Mouse (Mus musculus) forebrain, embryonic 11.5 days (tissue): ENCODE data around the gene Ttc22. TPM values are rescaled to one million over a fixed set of nuclear protein-coding genes. Genes with fewer than 3 reads are reported as not detected.

Experiments used
- ATAC-seq: fragments of 200-750 bp; cut with Nextera tagmentation; replicated peaks from 2 replicates; pipeline ENCODE4 v1.8.0; 2017; ENCODE audit warnings: moderate TSS enrichment; ENCODE audit not compliant: low FRiP score
- DNase-seq: peaks from one replicate; pipeline ENCODE4 v3.0.0-alpha.2; 2017; ENCODE audit warnings: low spot score
- H3K27ac ChIP-seq: fragments of 300-500 bp; sonication (generic); 2 replicates; pipeline ENCODE4 v1.5.1; 2014; ENCODE audit warnings: low read depth, low read length
- H3K27me3 ChIP-seq: fragments of 300-500 bp; sonication (generic); 2 replicates; pipeline ENCODE4 v1.6.1; 2014; ENCODE audit warnings: mild to moderate bottlenecking, low read length, mixed read lengths; ENCODE audit not compliant: control insufficient read depth, insufficient read depth
- H3K36me3 ChIP-seq: fragments of 300-500 bp; sonication (generic); 2 replicates; pipeline ENCODE4 v1.6.1; 2014; ENCODE audit warnings: mild to moderate bottlenecking, low read length, moderate library complexity, mixed read lengths; ENCODE audit not compliant: control insufficient read depth, insufficient read depth
- H3K4me1 ChIP-seq: fragments of 300-500 bp; sonication (generic); replicated peaks from 2 replicates; pipeline ENCODE4 v1.6.1; 2014; ENCODE audit warnings: low read length, mixed read lengths; ENCODE audit not compliant: control insufficient read depth, insufficient read depth
- H3K4me2 ChIP-seq: fragments of 300-500 bp; sonication (generic); 2 replicates; pipeline ENCODE4 v1.6.1; 2014; ENCODE audit warnings: low read depth, mild to moderate bottlenecking, low read length, moderate library complexity, mixed read lengths; ENCODE audit not compliant: severe bottlenecking
- H3K4me3 ChIP-seq: fragments of 300-500 bp; sonication (generic); 2 replicates; pipeline ENCODE4 v1.5.1; 2014; ENCODE audit warnings: low read depth, low read length
- H3K9ac ChIP-seq: fragments of 300-500 bp; sonication (generic); 2 replicates; pipeline ENCODE4 v1.6.1; 2014; ENCODE audit warnings: low read length
- H3K9me3 ChIP-seq: fragments of 300-500 bp; sonication (generic); 2 replicates; pipeline ENCODE4 v1.6.1; 2016; ENCODE audit warnings: low read length, mixed read lengths; ENCODE audit not compliant: control insufficient read depth
- WGBS: fragments of 180-500 bp; shearing (Covaris S2); extraction: QIAGEN DNeasy Blood & Tissue Kit; methylation state at CpG from one replicate; pipeline ENCODE4 v1.1.7; 2014; 5-methylcytosine and 5-hydroxymethylcytosine counted together
- polyA plus RNA-seq: library from polyadenylated mRNA; unstranded; fragments of >200 nt; fragmentation: Nextera tagmentation; extraction: Ambion mirVana; gene quantifications from 2 replicates; pipeline ENCODE4 v1.2.1, GENCODE M21; 2014

Gene Ttc22
- polyA plus RNA-seq, 1 experiment from 2014 or later, result 0.07 TPM

- 83% methylated on average over 9 of the region's 9 CpGs for WGBS
- no peaks in the 10 kb centered on the region for H3K4me1 ChIP-seq
- peaks cover 17% of the 10 kb centered on the region for H3K36me3 ChIP-seq
- H3K4me2 ChIP-seq, result no peak overlapping the region
- no peaks in the 10 kb centered on the region for H3K27me3 ChIP-seq
- no peak overlapping the region for H3K27ac ChIP-seq
- H3K9me3 ChIP-seq, result no peaks in the 10 kb centered on the region
- no peak for ATAC-seq
- H3K4me3 ChIP-seq, result no peak overlapping the region
- no peak for DNase-seq
- no peak overlapping the region for H3K9ac ChIP-seq
Measured at GRCm38 (mm10) chr4:106590142-106590541, 32.1 kb upstream of the Ttc22 start.

DNA sequence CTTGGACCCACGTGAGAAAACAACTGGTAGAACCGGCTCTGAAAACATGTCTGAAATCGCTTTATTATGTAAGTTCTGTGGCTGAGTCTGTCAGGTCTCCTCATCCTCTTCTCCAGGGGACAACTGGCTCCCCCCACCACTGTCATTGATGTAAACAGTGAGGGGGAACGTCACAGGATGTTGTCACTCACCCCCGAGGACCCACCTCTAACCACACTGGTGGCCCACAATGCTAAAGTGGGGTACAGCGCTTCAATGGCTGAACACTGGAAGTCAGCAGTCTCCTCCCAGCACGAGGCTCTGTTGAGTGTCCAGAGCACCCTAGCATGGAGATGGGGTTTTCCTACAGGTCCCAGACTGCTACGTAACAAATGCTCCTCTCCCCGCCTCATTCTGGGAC, 31.4 kb upstream of the Ttc22 start:
- Histone ChIP-seq H3K27ac (no peak overlapping the region), H3K27me3 (no peaks in the 10 kb centered on the region), H3K36me3 (peaks cover 14% of the 10 kb centered on the region), H3K4me3 (no peak overlapping the region), H3K4me2 (no peak overlapping the region), H3K4me1 (no peaks in the 10 kb centered on the region), H3K9me3 (no peaks in the 10 kb centered on the region), H3K9ac (no peak overlapping the region)
- no peak for DNase-seq
- no peak for ATAC-seq
- 88% methylated on average over 9 of the region's 9 CpGs for WGBS

- ATAC-seq, result no peak
- H3K27me3 ChIP-seq, result no peaks in the 10 kb centered on the region
- no peak overlapping the region for H3K4me3 ChIP-seq
- no peak overlapping the region for H3K27ac ChIP-seq
- no peaks in the 10 kb centered on the region for H3K9me3 ChIP-seq
- no peaks in the 10 kb centered on the region for H3K4me1 ChIP-seq
- no peak for DNase-seq
- no peak overlapping the region for H3K4me2 ChIP-seq
- no peaks in the 10 kb centered on the region; the same call in 1 of the 2 replicates for H3K36me3 ChIP-seq
- no peak overlapping the region for H3K9ac ChIP-seq
- 52% methylated on average over 7 of the region's 7 CpGs for WGBS
Measured at GRCm38 (mm10) chr4:106593636-106594035, 28.6 kb upstream of the Ttc22 start.

GRCm38 (mm10) chr4:106596200-106596599, 26.0 kb upstream of the Ttc22 start:
- Histone ChIP-seq H3K4me1 (no peaks in the 10 kb centered on the region), H3K27me3 (no peaks in the 10 kb centered on the region), H3K9me3 (no peaks in the 10 kb centered on the region), H3K36me3 (no peaks in the 10 kb centered on the region), H3K27ac (no peak overlapping the region), H3K9ac (no peak overlapping the region), H3K4me3 (no peak overlapping the region), H3K4me2 (no peak overlapping the region)
- no peak for DNase-seq
- 59% methylated on average over 3 of the region's 3 CpGs for WGBS
- no peak for ATAC-seq

GRCm38 (mm10) chr4:106597055-106597454, 25.2 kb upstream of the Ttc22 start:
- H3K9me3 ChIP-seq, result no peaks in the 10 kb centered on the region
- DNase-seq (no peak), ATAC-seq (no peak)
- no peaks in the 10 kb centered on the region for H3K27me3 ChIP-seq
- no peak overlapping the region for H3K27ac ChIP-seq
- no peak overlapping the region for H3K4me2 ChIP-seq
- 81% methylated on average over 9 of the region's 9 CpGs for WGBS
- no peak overlapping the region for H3K9ac ChIP-seq
- no peaks in the 10 kb centered on the region for H3K4me1 ChIP-seq
- no peak overlapping the region for H3K4me3 ChIP-seq
- H3K36me3 ChIP-seq, result no peaks in the 10 kb centered on the region

DNA sequence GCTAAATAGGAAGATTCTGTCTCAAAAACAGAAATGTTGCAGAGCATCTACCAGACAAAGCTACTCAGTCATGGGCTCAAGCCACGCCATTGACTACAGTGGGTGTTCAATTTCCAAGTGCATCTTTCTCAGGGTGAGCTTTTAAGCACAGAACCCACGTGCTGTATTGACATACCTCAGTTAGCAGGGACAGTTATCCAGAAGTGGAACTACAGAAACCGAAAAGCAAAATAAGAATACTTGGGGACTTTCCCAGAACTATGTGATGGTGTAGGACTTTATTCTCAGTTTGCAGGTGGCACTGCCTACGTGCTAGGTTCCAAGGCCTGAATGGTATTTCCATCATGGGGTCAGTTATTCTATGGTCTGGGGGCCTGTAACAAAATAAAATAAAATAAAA, 24.5 kb upstream of the Ttc22 start:
- Histone ChIP-seq H3K4me1 (no peaks in the 10 kb centered on the region), H3K36me3 (no peaks in the 10 kb centered on the region), H3K27me3 (no peaks in the 10 kb centered on the region), H3K9ac (no peak overlapping the region), H3K4me2 (no peak overlapping the region), H3K4me3 (no peak overlapping the region), H3K9me3 (no peaks in the 10 kb centered on the region), H3K27ac (no peak overlapping the region)
- 88% methylated on average over 4 of the region's 4 CpGs for WGBS
- ATAC-seq (no peak), DNase-seq (no peak)

DNA sequence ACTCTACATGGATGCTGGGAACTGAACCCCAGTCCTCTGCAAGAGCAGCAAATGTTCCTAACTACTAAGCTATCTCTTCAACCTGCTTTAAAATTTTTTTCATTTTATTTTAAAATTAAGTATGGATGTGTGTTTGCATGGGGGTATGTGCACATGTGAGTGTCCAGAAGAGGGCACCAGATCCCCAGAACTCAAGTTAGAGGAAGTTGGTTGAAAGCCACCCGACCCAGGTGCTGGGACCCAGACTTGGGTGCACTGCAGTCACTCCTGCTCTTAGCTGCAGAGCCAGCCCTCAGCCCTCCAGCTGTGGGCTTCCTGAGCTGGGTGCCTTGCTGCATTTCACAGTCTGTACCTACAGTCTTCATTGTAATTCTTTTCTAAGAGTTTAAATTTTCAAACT, 22.8 kb upstream of the Ttc22 start:
- H3K4me3 ChIP-seq, result no peak overlapping the region
- no peaks in the 10 kb centered on the region for H3K4me1 ChIP-seq
- H3K36me3 ChIP-seq, result no peaks in the 10 kb centered on the region
- ATAC-seq (no peak), DNase-seq (no peak)
- no peak overlapping the region for H3K9ac ChIP-seq
- H3K9me3 ChIP-seq, result no peaks in the 10 kb centered on the region
- H3K4me2 ChIP-seq, result no peak overlapping the region
- no peaks in the 10 kb centered on the region for H3K27me3 ChIP-seq
- H3K27ac ChIP-seq, result no peak overlapping the region
- 65% methylated on average over 1 of the region's 1 CpGs for WGBS

- ATAC-seq, result no peak
- WGBS, result 91% methylated on average over 4 of the region's 4 CpGs
- H3K9ac ChIP-seq, result no peak overlapping the region
Measured at GRCm38 (mm10) chr4:106600770-106601169, 21.5 kb upstream of the Ttc22 start.

GRCm38 (mm10) chr4:106606639-106607554, 15.3 kb upstream of the Ttc22 start:
- peak; percentile 86 for ATAC-seq
- H3K4me1 ChIP-seq, result 0 out of 2 replicates have a peak, but pooled peaks cover 3% of the 10 kb centered on the region

More at GRCm38 (mm10) chr4:106600770-106601169, 21.5 kb upstream of the Ttc22 start:
- H3K36me3 ChIP-seq, result no peaks in the 10 kb centered on the region
- no peaks in the 10 kb centered on the region for H3K4me1 ChIP-seq
- no peak overlapping the region for H3K4me2 ChIP-seq
- no peak overlapping the region for H3K27ac ChIP-seq
- H3K4me3 ChIP-seq, result no peak overlapping the region
- H3K27me3 ChIP-seq, result no peaks in the 10 kb centered on the region
- H3K9me3 ChIP-seq, result no peaks in the 10 kb centered on the region
- DNase-seq, result no peak

More at GRCm38 (mm10) chr4:106606639-106607554, 15.3 kb upstream of the Ttc22 start:
- no peaks in the 10 kb centered on the region for H3K9me3 ChIP-seq
- WGBS, result 46% methylated on average over 18 of the region's 18 CpGs
- peak overlapping the region; percentile 27; the same call in 1 of the 2 replicates for H3K9ac ChIP-seq
- no peaks in the 10 kb centered on the region for H3K27me3 ChIP-seq
- DNase-seq, result peak; percentile 67
- no peak overlapping the region for H3K27ac ChIP-seq
- no peak overlapping the region for H3K4me3 ChIP-seq
- peak overlapping the region; percentile 30; the same call in 1 of the 2 replicates for H3K4me2 ChIP-seq
- no peaks in the 10 kb centered on the region for H3K36me3 ChIP-seq
